Mouse (Mus musculus) spleen, postnatal 10 days (tissue): ENCODE measurements around the gene Gabbr2.

ENCODE experiments used
- DNase-seq, 2 experiments: peaks; one replicate each; pipeline ENCODE4 v3.0.0; 2021 to 2022; ENCODE audit warnings: low spot score in 2 of 2

Gene Gabbr2

DNA sequence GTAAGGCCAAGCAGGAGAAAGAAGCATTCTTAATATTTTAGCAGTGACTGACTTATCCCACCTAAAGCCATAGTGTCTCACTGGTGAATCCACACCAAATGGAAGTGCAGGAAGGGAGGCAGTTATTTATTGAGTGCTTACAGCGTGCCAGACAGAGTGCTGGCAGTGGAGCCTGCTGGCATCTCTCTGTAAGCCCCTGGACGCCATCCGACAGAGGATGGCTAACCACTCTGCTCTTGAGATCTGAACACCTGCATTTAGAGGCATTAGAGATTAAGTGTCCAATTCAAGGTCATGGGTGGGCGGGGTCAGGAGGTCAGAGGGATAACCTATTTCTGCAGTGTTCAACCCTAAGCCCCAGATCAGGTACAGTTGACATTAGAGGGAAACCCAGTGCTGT, 2.8 kb downstream of the Gabbr2 start:
- DNase-seq = no peak

DNA sequence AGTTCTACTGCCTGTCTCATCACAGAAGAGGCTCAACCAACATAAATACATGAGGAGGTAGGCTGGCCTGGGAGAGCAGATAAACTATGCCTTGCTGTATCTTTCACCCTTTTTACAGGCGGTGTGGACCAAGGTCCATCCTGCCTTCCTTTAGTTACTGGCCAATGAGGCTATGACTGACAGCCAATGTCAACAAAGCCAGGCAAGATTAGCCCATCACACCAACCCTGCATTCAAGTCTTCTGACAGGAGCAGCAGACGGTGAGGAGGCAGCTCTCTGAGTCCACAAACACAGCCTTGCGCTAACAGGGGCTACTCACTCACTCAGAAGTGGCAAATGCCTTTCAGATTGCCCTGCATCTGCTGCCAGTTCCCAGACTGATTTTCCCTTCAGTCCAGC, 3.4 kb downstream of the Gabbr2 start:
- no peak for DNase-seq

DNA sequence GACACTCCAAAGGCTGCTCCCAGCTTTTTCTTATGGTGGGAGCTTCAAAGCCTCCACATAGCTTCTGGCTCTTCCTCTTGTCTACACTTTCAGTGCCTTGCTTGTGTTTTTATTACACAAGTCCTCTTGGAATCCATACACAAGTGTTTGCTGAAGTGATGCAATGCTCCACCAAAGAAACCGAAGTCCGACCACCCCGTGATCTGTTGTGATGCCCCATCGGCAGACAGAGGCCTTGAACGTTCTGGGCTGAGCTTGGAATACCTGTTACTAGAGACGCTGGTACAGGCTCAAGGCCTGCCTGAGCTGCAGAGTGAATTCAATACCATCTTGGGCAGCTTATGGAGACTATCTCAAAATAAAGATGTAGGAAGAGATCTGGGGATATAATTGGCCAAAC, 3.9 kb downstream of the Gabbr2 start:
- no peak for DNase-seq

DNA sequence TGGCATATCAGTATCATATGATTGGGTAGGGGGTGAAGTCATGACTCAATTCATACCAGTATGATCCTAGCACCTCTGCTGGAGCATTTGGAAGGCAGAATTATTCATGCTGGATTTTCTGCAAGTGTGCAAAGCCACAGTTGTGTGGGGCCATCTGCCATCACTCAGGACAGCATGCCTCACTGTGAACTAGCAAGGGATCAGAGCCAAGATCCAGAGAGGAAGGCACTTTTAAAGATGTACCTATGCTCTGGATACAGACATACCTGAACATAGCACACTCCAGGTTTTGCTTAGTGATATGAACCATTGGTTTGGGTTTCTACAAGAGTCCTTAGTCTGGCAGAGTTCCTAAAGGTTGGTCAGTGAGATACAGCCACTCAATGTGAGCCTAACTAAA, 5.6 kb downstream of the Gabbr2 start:
- no peak for DNase-seq

DNA sequence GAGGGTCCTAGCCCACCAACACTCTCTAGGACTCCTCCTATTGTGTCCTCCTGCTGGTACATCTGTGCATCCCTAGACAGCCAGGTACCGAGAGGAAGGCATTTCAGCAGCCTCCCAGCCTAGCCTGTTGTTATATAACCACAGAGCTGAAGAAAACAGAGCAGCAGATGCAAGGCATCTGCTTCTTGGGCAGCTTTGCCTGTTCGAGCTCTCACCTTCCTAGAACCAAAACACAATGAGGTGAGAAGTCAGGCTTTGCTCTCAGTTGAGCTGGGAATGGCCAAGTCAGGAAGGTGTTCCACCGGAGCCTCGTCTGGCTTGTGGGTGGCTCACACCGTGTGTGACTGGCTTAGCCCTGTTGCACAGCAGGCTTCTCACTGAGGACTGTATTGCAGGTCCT, 8.8 kb downstream of the Gabbr2 start:
- no peak for DNase-seq

DNA sequence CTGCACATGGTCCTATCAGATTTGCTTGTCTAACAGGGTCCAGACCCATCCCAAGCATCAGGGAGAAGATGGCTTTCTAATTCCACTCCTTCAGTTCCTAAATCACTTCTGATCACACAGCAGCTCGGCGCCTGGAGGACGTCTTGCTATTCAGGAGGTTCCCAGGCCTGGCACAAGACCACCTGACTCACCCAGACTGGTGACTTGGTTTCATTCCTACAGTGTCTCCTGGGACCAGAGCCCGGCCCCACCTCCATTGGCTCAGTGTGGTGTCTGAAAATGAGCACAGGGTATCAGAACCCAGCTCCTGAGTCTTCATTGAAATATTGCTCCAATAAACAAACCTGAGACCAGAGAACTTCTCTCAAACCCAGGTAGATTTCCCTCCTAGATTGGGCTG, 9.6 kb downstream of the Gabbr2 start:
- DNase-seq = no peak

DNA sequence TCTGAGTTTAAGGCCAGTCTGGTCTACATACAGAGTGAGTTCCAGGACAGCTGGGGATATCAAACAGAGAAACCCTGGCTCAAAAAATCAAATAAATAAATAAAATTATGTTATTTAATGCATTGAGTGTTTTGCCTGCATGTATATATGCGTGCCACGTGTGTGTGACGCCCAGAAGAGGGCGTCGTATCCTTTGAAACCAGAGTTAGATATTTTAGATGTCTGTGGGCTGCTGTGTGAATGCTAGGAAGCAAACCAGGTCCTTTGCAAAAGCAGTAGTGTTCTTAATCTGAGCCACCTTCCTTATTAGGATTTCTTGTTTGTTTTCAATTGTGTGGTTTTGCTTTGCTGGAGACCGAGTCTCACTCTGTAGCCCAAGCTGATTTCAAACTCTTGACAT, 13.3 kb downstream of the Gabbr2 start:
- no peak for DNase-seq

DNA sequence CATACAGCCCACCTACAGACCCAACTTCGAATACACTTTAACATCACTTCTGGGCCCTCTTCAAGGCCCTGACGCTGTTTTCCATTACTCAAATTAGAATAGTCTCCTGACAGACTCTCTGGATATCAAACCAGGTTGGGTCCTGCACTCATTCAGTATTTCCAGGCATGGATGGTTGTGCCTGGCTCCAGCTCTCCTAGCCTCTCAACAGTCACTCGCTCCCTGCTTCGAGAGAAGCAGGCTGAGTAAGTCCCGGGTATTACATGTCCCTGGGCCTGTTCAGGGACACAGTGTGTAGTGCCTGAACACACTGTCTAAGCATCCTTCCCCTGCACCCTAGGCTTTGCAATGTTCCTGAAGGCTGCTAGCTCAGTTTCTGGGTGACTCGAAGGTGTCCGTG, 14.5 kb downstream of the Gabbr2 start:
- no peak for DNase-seq

DNA sequence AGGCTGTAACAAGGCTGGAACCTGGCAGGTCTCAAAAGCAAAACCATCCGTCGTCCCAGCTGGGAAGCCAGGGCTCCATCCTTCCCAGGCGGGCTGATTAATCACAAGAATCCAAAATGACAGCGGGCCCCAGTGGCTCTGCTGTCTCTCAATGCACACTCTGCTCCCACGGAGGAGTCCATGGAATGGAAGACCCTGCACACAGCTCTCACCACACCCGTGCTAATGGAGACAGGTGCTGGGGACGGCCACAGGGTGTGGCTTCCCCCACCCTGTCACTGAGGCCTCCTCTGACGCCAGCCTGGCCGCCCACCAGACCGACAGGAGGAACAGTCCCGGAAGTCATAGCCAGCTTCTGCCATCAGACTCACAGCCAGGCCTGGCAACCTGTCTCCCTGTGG, 15.0 kb downstream of the Gabbr2 start:
- no peak for DNase-seq

DNA sequence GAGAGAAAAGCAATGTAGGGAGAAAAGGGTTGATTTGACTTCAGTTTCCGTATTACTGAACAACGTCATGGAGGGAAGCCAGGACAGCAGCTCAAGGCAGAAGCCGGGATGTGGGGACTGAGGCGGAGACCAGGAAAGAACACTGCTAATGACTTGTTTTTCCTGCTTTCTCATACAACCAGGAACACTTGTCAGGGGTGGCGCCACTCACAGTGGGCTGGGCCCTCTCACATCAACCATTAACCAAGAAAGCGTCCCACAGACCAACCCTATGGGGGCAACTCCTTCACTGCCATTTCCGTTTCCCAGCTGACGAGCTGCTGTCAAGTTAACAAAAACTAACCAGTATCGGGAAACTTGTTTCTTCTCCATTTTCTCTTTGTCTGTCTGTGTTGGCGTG, 18.4 kb downstream of the Gabbr2 start:
- no peak for DNase-seq

DNA sequence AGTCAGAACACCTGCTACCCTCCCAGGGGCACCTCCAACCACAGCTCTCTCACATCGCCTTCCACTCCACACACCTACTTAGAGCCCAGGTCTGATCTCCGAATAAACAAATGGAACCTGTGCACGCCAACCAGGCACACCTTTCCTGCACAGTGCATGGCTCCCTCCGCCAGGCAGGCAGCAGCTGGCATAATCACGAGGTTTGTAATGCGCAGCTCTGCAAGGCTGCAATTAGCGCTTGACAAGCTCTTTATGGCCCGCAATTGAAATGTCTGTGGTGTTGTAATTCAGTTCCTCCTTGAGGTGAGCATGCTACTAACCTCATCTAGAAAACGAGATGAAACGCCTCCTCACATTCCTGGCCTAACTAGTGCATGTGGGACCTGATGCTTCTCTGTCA, 23.7 kb downstream of the Gabbr2 start:
- no peak for DNase-seq

DNA sequence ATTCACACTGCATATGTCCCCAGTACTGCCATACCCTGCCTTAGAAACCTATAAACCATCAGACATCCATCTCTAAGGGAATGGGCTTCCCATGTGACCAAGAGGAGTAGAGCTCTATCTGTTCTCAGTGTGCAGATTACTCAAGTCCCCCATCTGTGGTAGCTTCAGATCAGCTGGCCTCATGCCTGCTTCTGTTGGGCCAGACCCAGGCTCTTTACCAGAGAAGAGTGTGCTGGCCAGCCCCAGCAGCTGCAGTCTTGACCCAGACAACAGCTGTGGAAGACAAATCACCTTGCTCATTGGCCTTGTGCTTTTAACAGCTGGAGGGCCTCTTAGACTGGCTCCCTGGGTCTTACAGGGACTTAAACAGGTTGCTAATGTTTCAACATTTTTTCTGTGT, 25.1 kb downstream of the Gabbr2 start:
- DNase-seq = no peak

DNA sequence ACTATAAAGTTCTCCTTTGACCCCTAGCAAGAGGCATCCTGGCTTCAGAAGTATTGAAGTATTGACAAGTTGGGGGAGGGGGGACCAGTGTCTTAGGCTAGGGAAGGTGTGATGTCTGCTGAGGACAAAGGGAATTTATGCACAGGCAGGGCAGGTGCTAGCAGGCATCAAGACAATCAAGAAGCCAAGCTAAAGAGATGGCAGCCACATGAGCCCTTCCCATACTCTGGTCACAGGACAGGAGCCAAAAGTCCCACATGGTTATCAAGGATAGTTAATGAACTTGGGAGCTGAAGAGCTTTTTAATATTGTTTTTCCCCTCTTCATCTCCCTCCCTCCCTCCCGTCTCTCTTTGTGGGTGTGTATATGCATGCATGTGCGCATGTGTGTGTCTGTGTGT, 30.3 kb downstream of the Gabbr2 start:
- no peak for DNase-seq

DNA sequence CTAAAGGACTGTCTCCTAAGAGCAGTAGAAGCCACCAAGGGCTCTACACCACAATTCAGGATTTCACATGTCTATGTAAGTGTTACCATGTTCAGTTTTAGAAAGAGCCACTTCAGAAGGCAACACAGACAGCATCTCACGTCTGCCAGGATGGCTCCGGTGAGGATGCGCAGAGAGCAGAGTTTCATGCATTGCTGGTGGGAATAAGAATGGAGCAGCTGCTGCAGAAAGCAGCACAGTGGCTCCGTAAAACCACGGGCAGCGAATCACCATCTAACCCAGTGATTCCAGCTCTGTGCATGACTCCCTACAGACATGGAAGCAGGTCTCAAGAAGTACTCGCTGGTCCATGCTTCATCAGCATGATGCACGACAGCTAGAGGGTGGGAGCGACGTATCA, 31.5 kb downstream of the Gabbr2 start:
- no peak for DNase-seq

DNA sequence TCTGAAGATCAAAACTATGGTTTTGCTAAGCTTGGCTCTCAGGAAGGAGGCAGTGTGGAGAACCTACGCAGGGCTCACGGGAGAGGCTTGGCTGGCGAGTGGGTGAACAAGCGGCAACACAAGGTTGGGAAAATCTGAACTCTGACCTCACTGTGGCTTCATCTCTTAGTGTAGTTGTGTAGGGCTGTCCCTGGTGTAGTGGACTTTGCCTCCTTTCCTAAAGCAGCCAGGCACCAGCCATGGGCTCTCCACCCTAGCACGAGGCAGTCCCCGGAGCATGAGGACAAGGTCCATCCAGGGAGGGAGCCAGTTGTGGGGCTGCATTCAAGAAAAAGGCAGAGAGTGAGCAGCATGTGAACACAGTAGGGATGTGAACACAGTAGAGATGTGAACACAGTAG, 31.9 kb downstream of the Gabbr2 start:
- no peak for DNase-seq

DNA sequence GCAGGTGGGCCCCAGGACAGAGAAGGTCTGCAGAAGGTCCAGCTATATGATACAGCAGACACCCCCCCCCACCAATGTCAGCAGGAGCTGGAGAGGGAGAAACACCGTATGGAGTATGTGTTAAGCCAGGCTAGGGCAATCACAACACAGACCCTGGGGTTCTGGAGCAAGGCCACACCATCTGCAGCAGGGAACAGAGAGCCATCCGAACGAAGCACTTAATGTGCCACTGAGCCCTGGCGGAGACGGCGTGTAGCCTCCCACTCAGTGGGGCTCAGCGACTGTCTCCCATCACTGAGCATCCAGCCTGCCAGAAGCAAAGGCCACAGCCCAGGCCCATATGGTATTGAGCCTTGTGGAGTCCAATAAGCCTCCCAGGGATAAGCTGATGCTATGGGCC, 33.7 kb downstream of the Gabbr2 start:
- DNase-seq = no peak

DNA sequence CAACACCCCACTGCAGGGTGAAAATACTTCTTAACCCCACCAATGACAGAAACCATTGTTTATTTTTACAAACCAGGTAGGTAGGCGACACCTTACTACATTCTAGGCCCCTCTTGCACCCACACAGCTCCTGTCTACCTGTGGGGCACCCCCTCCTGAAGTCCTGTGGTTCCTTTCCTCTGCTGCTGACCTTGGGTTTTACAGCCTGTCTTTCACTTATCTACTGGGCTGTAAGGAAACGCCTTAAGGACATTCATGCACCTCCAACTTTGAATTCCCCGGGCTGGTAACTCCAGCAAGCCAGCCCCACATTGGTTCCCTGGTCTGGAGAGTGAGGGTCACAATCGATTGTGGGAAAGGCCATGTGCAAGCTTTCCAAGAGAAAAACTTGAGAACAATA, 34.7 kb downstream of the Gabbr2 start:
- DNase-seq = no peak

DNA sequence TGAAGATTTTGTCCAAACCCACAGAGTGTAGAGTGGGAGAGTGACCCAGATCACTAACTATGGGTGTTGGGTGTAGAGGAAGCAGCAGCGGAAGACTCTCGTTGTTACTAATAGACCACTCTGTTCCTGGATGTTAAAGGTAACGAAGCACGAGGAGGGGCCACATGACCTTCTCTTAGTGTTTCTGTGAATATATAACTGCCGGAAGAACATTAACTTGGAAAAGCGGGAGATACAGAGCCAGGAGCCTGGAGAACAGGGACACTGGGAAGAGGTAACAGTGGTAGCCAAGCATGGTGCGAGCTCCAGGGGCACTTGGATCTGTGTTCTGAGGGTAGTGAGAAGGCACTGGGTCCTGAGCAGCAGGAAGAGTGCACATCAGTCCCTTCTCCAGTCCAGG, 38.7 kb downstream of the Gabbr2 start:
- no peak for DNase-seq

DNA sequence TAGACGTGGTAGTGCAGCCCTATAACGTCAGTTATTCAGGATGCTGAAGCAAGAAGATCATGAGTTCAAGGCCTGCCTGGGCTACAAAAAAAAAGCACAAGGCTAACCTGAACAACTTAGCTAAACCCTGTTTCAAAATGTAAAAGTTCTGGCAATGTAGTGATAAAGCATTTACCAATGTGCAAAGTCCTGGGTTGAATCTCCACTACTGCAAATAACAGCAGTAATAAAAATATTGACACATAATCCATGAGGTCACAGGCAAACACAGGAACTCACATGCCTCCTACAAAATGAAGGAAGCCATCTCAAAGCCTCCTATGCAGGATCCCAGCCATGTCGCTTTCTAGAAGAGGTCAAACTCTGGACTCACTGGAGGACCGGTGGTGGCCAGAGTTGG, 39.1 kb downstream of the Gabbr2 start:
- DNase-seq = no peak

DNA sequence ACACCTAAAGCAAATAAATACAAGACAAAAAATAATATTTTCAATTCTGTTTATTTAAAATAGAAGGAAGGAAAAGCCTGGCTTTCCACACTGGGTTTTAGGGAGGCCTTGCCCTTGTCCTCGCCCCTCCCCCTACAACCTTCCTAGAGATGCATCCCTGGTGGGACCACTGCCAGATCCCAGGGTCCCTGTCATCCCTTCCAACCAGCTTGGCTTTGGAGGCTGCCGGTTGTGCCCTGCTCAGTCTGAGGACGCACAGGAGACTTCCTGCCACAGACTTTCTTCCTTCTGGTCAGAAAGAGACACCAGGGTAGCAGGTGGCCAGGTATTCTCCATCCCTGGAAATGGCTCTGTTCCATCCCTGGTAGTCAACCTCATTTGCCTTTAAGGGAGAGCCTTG, 57.4 kb downstream of the Gabbr2 start:
- no peak for DNase-seq

DNA sequence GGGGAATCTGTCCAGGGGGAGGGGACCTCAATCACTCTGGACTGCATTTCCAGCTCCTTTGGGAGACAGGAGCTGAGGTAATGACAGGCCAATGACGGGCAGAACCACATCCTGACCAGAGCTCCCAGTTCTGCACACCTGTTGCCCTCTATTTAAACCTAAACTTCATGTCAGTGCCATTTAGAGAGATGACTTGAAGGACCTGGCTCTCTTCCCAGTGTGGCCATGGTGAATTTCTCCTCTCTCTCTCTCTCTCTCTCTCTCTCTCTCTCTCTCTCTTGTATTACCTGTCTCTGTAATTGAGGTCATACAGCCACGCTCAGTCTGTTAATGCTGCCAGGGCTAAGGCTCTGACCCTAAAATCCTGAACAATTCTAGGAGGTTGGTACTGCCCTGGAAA, 58.1 kb downstream of the Gabbr2 start:
- no peak for DNase-seq

DNA sequence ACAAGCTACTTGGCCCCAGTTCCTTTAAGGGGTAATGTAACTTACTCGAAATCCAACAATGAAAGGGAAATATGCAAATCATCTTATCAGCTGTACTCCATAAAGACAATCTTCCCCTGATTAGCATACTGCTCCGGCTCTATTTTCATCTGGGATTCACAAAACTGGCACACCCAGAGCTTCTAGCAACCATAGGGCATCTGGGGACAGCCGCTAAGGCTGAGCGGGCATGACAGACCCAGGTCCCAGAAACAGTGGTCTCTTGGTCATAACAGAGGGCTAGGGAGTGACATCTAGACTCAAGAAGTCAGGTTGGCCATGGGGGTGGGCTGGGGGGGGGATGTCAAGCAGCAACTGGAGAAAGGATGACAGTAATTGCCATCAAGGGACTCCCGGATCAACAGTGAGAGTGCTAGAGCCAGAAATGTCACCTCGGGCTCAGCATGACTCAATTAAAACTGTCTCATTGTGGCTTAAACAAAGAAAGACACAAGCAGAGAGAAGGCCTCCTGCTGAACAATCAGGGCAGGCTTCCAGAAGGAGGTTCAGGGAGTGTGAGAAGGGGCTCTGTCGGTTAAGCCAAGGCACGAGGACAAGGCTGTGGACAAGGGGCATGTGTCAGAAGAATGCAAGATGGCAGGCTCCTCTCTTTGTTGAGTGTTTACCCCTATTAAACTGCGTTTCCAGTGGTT, 59.8 kb downstream of the Gabbr2 start:
- no peak for DNase-seq

DNA sequence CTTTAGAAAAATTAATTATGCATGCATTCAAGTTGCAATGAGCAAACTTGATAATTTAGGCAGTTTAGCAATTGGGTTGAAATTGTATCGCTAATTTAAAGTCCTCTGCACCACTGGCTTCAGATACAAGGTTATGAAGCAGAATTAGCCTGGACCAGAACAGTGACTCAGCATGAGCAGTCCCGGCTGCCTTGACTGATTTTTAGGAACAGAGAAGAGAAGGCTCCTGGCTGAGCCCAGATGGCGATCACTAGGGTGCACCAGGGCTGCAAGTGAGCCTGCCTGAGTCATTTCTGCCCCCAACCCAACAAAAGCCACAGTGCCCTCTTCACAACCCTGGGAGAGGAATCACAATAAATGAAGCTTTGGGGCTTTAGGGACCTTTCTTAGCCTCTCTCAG, 63.6 kb downstream of the Gabbr2 start:
- no peak for DNase-seq

DNA sequence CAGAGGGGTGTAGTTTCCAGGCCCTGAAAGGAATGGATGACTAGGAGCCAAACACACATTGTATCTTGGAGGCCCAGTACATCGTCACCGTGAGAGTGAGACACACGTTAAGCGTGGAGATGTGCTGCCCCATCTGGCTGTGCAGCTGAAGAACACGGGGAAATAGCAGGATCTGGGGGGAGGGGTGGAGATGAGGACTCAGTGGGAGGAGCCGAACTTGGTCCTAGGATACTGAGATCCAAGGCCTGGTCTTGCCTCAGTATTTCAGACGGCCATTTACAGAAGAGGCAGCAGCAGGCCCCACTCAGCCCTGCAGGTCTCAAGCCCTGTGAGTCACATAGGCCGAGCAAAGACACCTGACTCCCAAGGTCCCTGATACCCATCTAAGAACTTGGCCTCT, 72.5 kb downstream of the Gabbr2 start:
- DNase-seq = no peak

DNA sequence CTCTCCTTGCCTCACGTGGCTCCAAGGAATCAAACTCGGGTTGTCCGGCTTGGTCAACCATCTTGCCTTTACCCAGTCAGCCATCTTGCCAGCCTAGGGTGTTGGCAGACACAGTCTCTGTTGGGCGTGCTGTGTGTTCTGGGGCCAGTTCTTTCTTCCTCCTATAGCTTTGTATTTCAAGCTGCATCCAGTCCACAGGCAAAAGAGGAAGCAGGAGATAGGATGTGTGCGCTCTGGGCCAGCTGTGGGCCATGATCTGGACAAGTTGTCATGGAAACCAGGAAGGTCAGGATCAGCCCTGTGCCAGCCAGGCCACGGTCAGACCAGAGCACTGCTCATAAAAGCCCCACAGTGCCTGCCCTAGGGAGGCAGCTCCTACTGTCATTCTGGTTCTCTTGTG, 74.9 kb downstream of the Gabbr2 start:
- no peak for DNase-seq
